ENCODE assay signal across 19 mouse cellular contexts in the genomic region with DNA sequence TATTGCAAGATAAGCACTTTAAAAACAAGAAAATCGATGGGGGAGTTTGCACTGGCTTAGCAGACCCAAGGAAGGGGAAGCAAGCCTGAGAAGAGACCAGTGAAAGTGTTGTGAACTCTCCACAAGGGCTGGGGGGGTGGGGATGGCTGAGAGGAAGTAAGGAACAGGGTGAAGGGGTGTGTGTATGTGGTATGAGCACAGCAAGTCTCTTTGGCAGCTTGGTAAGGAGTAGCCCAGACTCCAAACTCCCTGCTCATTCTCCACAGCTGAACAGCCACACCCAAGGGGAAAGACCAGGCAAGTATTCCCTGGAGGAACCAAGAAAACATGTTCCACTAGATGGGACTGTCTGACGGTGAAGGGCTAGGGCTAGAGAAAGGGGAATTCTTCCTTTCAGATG.
DNase-seq lines count a peak whose midpoint lies in the region; ATAC-seq lines count a peak whose summit lies in the region.
"Had no signal": no experiment of that assay in that cellular context is flagged by ENCODE, and none has a peak within 500 bp of the region (broad histone marks: within the 10 kb centered on the region; RNA-seq: fewer than 3 reads in every experiment).

No protein-coding gene starts in this region.

- H3K9me3 ChIP-seq in heart, embryonic 11.5 days (replicated peaks; ENCODE audit: control insufficient read depth, low read length) = no peaks in the 10 kb centered on the region
- H3K9me3 ChIP-seq in midbrain, embryonic 11.5 days (ENCODE audit: control insufficient read depth, low read length) = no peaks in the 10 kb centered on the region
- no peaks in the 10 kb centered on the region for H3K9me3 ChIP-seq in midbrain, embryonic 13.5 days
- no peaks in the 10 kb centered on the region for H3K9me3 ChIP-seq in hindbrain, embryonic 14.5 days (ENCODE audit: control insufficient read depth, low read length)
- H3K9me3 ChIP-seq: heart, embryonic 15.5 days; hindbrain, embryonic 15.5 days had no signal

- no peak overlapping the region for H3K4me2 ChIP-seq in heart, embryonic 11.5 days
- no peak overlapping the region for H3K4me2 ChIP-seq in midbrain, embryonic 11.5 days
- H3K4me2 ChIP-seq in midbrain, embryonic 13.5 days (replicated peaks) = no peak overlapping the region
- no peak overlapping the region for H3K4me2 ChIP-seq in hindbrain, embryonic 14.5 days (replicated peaks)
- H3K4me2 ChIP-seq: heart, embryonic 15.5 days; hindbrain, embryonic 15.5 days; lung, embryonic 14.5 days had no signal

- no peak overlapping the region for H3K9ac ChIP-seq in heart, embryonic 11.5 days (ENCODE audit: low read depth, low read length)
- no peak overlapping the region for H3K9ac ChIP-seq in midbrain, embryonic 11.5 days (ENCODE audit: low read length)
- H3K9ac ChIP-seq in midbrain, embryonic 13.5 days (replicated peaks) = no peak overlapping the region
- no peak overlapping the region for H3K9ac ChIP-seq in hindbrain, embryonic 14.5 days
- H3K9ac ChIP-seq: heart, embryonic 15.5 days; hindbrain, embryonic 15.5 days; lung, embryonic 14.5 days had no signal

- no peak for ATAC-seq in heart, embryonic 11.5 days (replicated peaks; ENCODE audit: insufficient number of reproducible peaks, low FRiP score, low TSS enrichment)
- no peak for ATAC-seq in midbrain, embryonic 11.5 days (ENCODE audit: low FRiP score)
- ATAC-seq in midbrain, embryonic 13.5 days = no peak
- ATAC-seq in granulocyte monocyte progenitor cell, adult 5-6 weeks (replicated peaks; ENCODE audit: poor library complexity, severe bottlenecking) = peak; percentile 97
- ATAC-seq in hindbrain, embryonic 14.5 days (ENCODE audit: low FRiP score) = no peak

- H3K27ac ChIP-seq in heart, embryonic 11.5 days (ENCODE audit: low read depth, low read length) = no peak overlapping the region
- no peak overlapping the region for H3K27ac ChIP-seq in midbrain, embryonic 11.5 days (ENCODE audit: low read depth, low read length)
- H3K27ac ChIP-seq in midbrain, embryonic 13.5 days = no peak overlapping the region
- H3K27ac ChIP-seq in hindbrain, embryonic 14.5 days = no peak overlapping the region
- H3K27ac ChIP-seq: heart, embryonic 15.5 days; hindbrain, embryonic 15.5 days; stomach, postnatal 0 days had no signal

- H3K4me3 ChIP-seq in heart, embryonic 11.5 days (ENCODE audit: low read depth, low read length) = no peak overlapping the region
- H3K4me3 ChIP-seq in midbrain, embryonic 11.5 days (ENCODE audit: low read depth, low read length) = no peak overlapping the region
- H3K4me3 ChIP-seq in midbrain, embryonic 13.5 days (replicated peaks) = no peak overlapping the region
- no peak overlapping the region for H3K4me3 ChIP-seq in hindbrain, embryonic 14.5 days (replicated peaks; ENCODE audit: low read length)
- H3K4me3 ChIP-seq: heart, embryonic 15.5 days; hindbrain, embryonic 15.5 days had no signal

- no peaks in the 10 kb centered on the region for H3K36me3 ChIP-seq in heart, embryonic 11.5 days (ENCODE audit: control insufficient read depth, insufficient read depth, low read length)
- H3K36me3 ChIP-seq in midbrain, embryonic 11.5 days (ENCODE audit: control insufficient read depth, insufficient read depth, low read length) = no peaks in the 10 kb centered on the region
- H3K36me3 ChIP-seq in midbrain, embryonic 13.5 days = no peaks in the 10 kb centered on the region
- H3K36me3 ChIP-seq in hindbrain, embryonic 14.5 days (replicated peaks; ENCODE audit: control insufficient read depth, insufficient read depth) = no peaks in the 10 kb centered on the region
- H3K36me3 ChIP-seq: G1E; heart, embryonic 15.5 days; hindbrain, embryonic 15.5 days had no signal

- H3K27me3 ChIP-seq in heart, embryonic 11.5 days (ENCODE audit: control insufficient read depth, insufficient read depth, low read length) = no peaks in the 10 kb centered on the region
- H3K27me3 ChIP-seq in midbrain, embryonic 11.5 days (ENCODE audit: control insufficient read depth, insufficient read depth, low read length) = no peaks in the 10 kb centered on the region; the same call in 1 of the 2 replicates
- H3K27me3 ChIP-seq in midbrain, embryonic 13.5 days = no peaks in the 10 kb centered on the region
- no peaks in the 10 kb centered on the region for H3K27me3 ChIP-seq in hindbrain, embryonic 14.5 days (ENCODE audit: control insufficient read depth, insufficient read depth, low read length)
- H3K27me3 ChIP-seq: heart, embryonic 15.5 days; hindbrain, embryonic 15.5 days had no signal

- DNase-seq in heart, adult 18-20 months = peak; percentile 8 to 30
- DNase-seq in midbrain, embryonic 11.5 days (ENCODE audit: low spot score, missing footprints) = peak; percentile 79
- DNase-seq in hindbrain, embryonic 14.5 days (ENCODE audit: low spot score) = no peak
- DNase-seq in gastrocnemius, postnatal 4 days (ENCODE audit: low spot score in 2 of 2) = no peak
- DNase-seq: adrenal gland, postnatal 14 days; cerebellum, adult 9-11 months; gastrocnemius, postnatal 25 days; kidney, adult 11 months; kidney, postnatal 4 days; left cerebral cortex, postnatal 4 days; lung, embryonic 14.5 days; thymus, postnatal 25 days had no signal

- no peaks in the 10 kb centered on the region for H3K4me1 ChIP-seq in heart, embryonic 11.5 days (ENCODE audit: control insufficient read depth, insufficient read depth, low read length)
- peaks cover 5% of the 10 kb centered on the region for H3K4me1 ChIP-seq in midbrain, embryonic 11.5 days (ENCODE audit: control insufficient read depth, insufficient read depth, low read length)
- peaks cover 7% of the 10 kb centered on the region for H3K4me1 ChIP-seq in midbrain, embryonic 13.5 days (replicated peaks)
- no peaks in the 10 kb centered on the region for H3K4me1 ChIP-seq in hindbrain, embryonic 14.5 days (replicated peaks; ENCODE audit: control insufficient read depth, insufficient read depth, low read length)
- H3K4me1 ChIP-seq: heart, embryonic 15.5 days had no signal

- 29% methylated on average over 2 of the region's 2 CpGs for WGBS in heart, embryonic 11.5 days (ENCODE audit: insufficient replicate concordance)
- 55% methylated on average over 2 of the region's 2 CpGs for WGBS in midbrain, embryonic 11.5 days
- 69% methylated on average over 2 of the region's 2 CpGs for WGBS in midbrain, embryonic 13.5 days
- 69% methylated on average over 2 of the region's 2 CpGs for WGBS in hindbrain, embryonic 14.5 days

Comparison
In these comparisons a context has a peak if more than half of its experiments do, and no peak if none do; other contexts are left out.
1. DNase-seq: peak in heart, adult 18-20 months (2 of 2) and midbrain, embryonic 11.5 days (single experiment); none in hindbrain, embryonic 14.5 days (single experiment) and gastrocnemius, postnatal 4 days (0 of 2).